ENCODE assay signal across 8 mouse cellular contexts in the genomic region with DNA sequence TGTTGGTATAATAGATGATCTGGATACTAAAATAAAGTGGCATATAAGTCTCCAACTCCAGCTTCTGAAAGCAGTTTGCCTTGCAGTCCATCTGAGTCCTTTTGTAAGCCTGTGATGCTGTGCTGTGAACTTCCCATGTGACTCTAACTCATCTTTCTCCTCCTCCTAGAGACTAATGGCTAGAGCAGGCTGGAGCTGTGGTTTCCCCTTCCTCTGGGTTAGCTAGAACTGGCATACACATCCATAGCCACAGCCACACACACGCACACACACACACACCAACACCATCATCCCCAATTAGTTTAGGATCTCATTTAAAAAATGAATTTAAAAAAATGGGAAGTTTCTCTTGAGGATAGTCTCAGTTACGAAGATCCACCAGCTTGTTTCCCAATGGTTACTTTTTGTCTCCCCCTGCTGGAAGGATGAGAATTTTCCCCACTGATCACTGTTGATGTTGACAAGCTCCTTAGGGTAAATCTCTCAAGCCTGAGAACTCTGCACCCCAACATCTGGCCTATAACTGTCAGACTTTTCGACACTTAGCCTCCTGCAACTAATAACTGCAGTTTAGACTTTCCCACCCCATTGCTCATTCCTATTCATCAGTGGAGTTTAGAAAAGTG.
DNase-seq lines count a peak whose midpoint lies in the region; ATAC-seq lines count a peak whose summit lies in the region.
"Had no signal": no experiment of that assay in that cellular context is flagged by ENCODE, and none has a peak within 500 bp of the region (broad histone marks: within the 10 kb centered on the region; RNA-seq: fewer than 3 reads in every experiment).

No protein-coding gene starts in this region.

- H3K27ac ChIP-seq in neural tube, embryonic 15.5 days (replicated peaks): no peak overlapping the region
- H3K27ac ChIP-seq: liver, embryonic 15.5 days had no signal

- WGBS in neural tube, embryonic 15.5 days: 38% methylated on average over 3 of the region's 3 CpGs

- ATAC-seq in neural tube, embryonic 15.5 days (ENCODE audit: low FRiP score): no peak
- ATAC-seq in activated CD4-positive, CD25-positive, alpha-beta regulatory T cell, adult 4 months: peak; percentile 77
- peak; percentile 79 for ATAC-seq in inflammation-experienced regulatory T-cells, adult 6 months

- no peaks in the 10 kb centered on the region for H3K27me3 ChIP-seq in neural tube, embryonic 15.5 days (replicated peaks)
- H3K27me3 ChIP-seq: liver, embryonic 15.5 days had no signal

- H3K4me1 ChIP-seq in neural tube, embryonic 15.5 days: no peaks in the 10 kb centered on the region
- H3K4me1 ChIP-seq: liver, embryonic 15.5 days had no signal

- no peaks in the 10 kb centered on the region for H3K9me3 ChIP-seq in neural tube, embryonic 15.5 days (replicated peaks)
- H3K9me3 ChIP-seq: liver, embryonic 15.5 days had no signal

- DNase-seq in neural tube, embryonic 10.5 days (ENCODE audit: extremely low spot score, low spot score): peak; percentile 28
- DNase-seq in fibroblast of lung, adult 2 months (ENCODE audit: low read depth): peak; percentile 21
- DNase-seq in lung, postnatal 14 days: peak; percentile 39
- DNase-seq in telencephalon, adult 2 months (ENCODE audit: low read depth, low spot score): peak; percentile 36

- H3K9ac ChIP-seq in neural tube, embryonic 15.5 days (replicated peaks): no peak overlapping the region
- H3K9ac ChIP-seq: liver, embryonic 15.5 days had no signal

- no peaks in the 10 kb centered on the region for H3K36me3 ChIP-seq in neural tube, embryonic 15.5 days
- H3K36me3 ChIP-seq: liver, embryonic 15.5 days had no signal

- no peak overlapping the region for H3K4me2 ChIP-seq in neural tube, embryonic 15.5 days
- H3K4me2 ChIP-seq: liver, embryonic 15.5 days had no signal

- no peak overlapping the region for H3K4me3 ChIP-seq in neural tube, embryonic 15.5 days (replicated peaks)
- H3K4me3 ChIP-seq: liver, embryonic 15.5 days had no signal
